In genomic region chr2:146516894-146517293, GRCm38 (mm10) we compare ENCODE assay signal across 21 mouse cellular contexts. TPM values are rescaled to one million over a fixed set of nuclear protein-coding genes. Genes with fewer than 3 reads are reported as not detected.
A peak's percentile ranks its signal among the peaks of the same experiment; 100 is the strongest.
DNase-seq lines count a peak whose midpoint lies in the region; ATAC-seq lines count a peak whose summit lies in the region.
"Had no signal": no experiment of that assay in that cellular context is flagged by ENCODE, and none has a peak within 500 bp of the region (broad histone marks: within the 10 kb centered on the region; RNA-seq: fewer than 3 reads in every experiment).

No protein-coding gene starts in this region.

- peak; percentile 83 for ATAC-seq in common myeloid progenitor, adult 5-6 weeks (replicated peaks; ENCODE audit: low read depth, poor library complexity, severe bottlenecking)
- no peak for ATAC-seq in midbrain, embryonic 11.5 days (ENCODE audit: low FRiP score)
- ATAC-seq: forebrain, embryonic 13.5 days; intestine, embryonic 15.5 days; liver, embryonic 12.5 days had no signal

- no peak overlapping the region for H3K4me3 ChIP-seq in macrophage (ENCODE audit: inconsistent target)
- no peak overlapping the region for H3K4me3 ChIP-seq in midbrain, embryonic 11.5 days (ENCODE audit: low read depth, low read length)
- H3K4me3 ChIP-seq: forebrain, embryonic 13.5 days; hindbrain, embryonic 13.5 days; intestine, embryonic 15.5 days; kidney, embryonic 15.5 days; limb, embryonic 12.5 days; liver, embryonic 12.5 days had no signal

- H3K9ac ChIP-seq in midbrain, embryonic 11.5 days (ENCODE audit: low read length): no peak overlapping the region
- H3K9ac ChIP-seq: forebrain, embryonic 13.5 days; hindbrain, embryonic 13.5 days; intestine, embryonic 15.5 days; kidney, embryonic 15.5 days; limb, embryonic 12.5 days; liver, embryonic 12.5 days; lung, embryonic 14.5 days had no signal

- no peak overlapping the region for H3K4me2 ChIP-seq in midbrain, embryonic 11.5 days
- H3K4me2 ChIP-seq: forebrain, embryonic 13.5 days; heart, embryonic 11.5 days; hindbrain, embryonic 13.5 days; intestine, embryonic 15.5 days; kidney, embryonic 15.5 days; limb, embryonic 12.5 days; liver, embryonic 12.5 days; lung, embryonic 14.5 days had no signal

- no peaks in the 10 kb centered on the region for H3K79me2 ChIP-seq in macrophage (ENCODE audit: inconsistent target)

- 47% methylated on average over 2 of the region's 2 CpGs for WGBS in macrophage (ENCODE audit: missing documents)
- WGBS in midbrain, embryonic 11.5 days: 87% methylated on average over 2 of the region's 2 CpGs

- H3K4me1 ChIP-seq in midbrain, embryonic 11.5 days (ENCODE audit: control insufficient read depth, insufficient read depth, low read length): no peaks in the 10 kb centered on the region
- H3K4me1 ChIP-seq: forebrain, embryonic 13.5 days; hindbrain, embryonic 13.5 days; limb, embryonic 12.5 days had no signal

- no peaks in the 10 kb centered on the region for H3K9me3 ChIP-seq in midbrain, embryonic 11.5 days (ENCODE audit: control insufficient read depth, low read length)
- H3K9me3 ChIP-seq: forebrain, embryonic 13.5 days; hindbrain, embryonic 13.5 days; intestine, embryonic 15.5 days; kidney, embryonic 15.5 days; limb, embryonic 12.5 days; liver, embryonic 12.5 days had no signal

- H3K36me3 ChIP-seq in macrophage (ENCODE audit: inconsistent target): no peaks in the 10 kb centered on the region
- H3K36me3 ChIP-seq in midbrain, embryonic 11.5 days (ENCODE audit: control insufficient read depth, insufficient read depth, low read length): no peaks in the 10 kb centered on the region
- H3K36me3 ChIP-seq: hindbrain, embryonic 13.5 days; intestine, embryonic 15.5 days; kidney, embryonic 15.5 days; limb, embryonic 12.5 days; liver, embryonic 12.5 days had no signal

- H3K27me3 ChIP-seq in midbrain, embryonic 11.5 days (ENCODE audit: control insufficient read depth, insufficient read depth, low read length): no peaks in the 10 kb centered on the region
- H3K27me3 ChIP-seq: forebrain, embryonic 13.5 days; hindbrain, embryonic 13.5 days; intestine, embryonic 15.5 days; kidney, embryonic 15.5 days; limb, embryonic 12.5 days; liver, embryonic 12.5 days had no signal

- peak overlapping the region; percentile 66 for H3K27ac ChIP-seq in macrophage
- H3K27ac ChIP-seq in midbrain, embryonic 11.5 days (ENCODE audit: low read depth, low read length): no peak overlapping the region
- H3K27ac ChIP-seq: forebrain, embryonic 13.5 days; hindbrain, embryonic 13.5 days; intestine, embryonic 15.5 days; kidney, embryonic 15.5 days; limb, embryonic 12.5 days; liver, embryonic 12.5 days had no signal

- peak; percentile 61 for DNase-seq in lung, postnatal 36 days
- DNase-seq in lung, postnatal 10 days: no peak
- DNase-seq in urinary bladder, adult 18-20 months (ENCODE audit: low spot score in 2 of 2): no peak
- no peak for DNase-seq in midbrain, embryonic 11.5 days (ENCODE audit: low spot score, missing footprints)
- no peak for DNase-seq in cerebellum, postnatal 4 days (ENCODE audit: low spot score in 2 of 2)
- DNase-seq: adrenal gland, postnatal 14 days; cerebellum, adult 2 months; gastrocnemius, postnatal 25 days; heart, postnatal 10 days; lung, embryonic 14.5 days; right cerebral cortex, adult 18-20 months; thymus, postnatal 36 days had no signal

RNA-seq across cellular contexts. Expression of gene Ralgapa2, which starts 4.8 kb away (rescaled TPM):
- 24.2 and 28.2 TPM in 2 replicates for total RNA-seq in common myeloid progenitor, adult 5-6 weeks (2017)
- total RNA-seq in macrophage (2018; cell fraction: chromatin; rRNA removed): 100 to 1,000 TPM; 123 to 838 (median 267) TPM
- total RNA-seq in macrophage (2018; cell fraction: cytosol; rRNA removed): 10 to 100 TPM in 17 of 26 experiments, 1 to 10 TPM in 9; 5.9 to 25.4 (median 14.5) TPM
- 100 to 1,000 TPM in 13 of 26 experiments, 10 to 100 TPM in 13; 36.4 to 362 (median 111) TPM for total RNA-seq in macrophage (2018; cell fraction: nucleus; rRNA removed)
- polyA plus RNA-seq in macrophage (2018): 9.7 to 13.8 TPM (median 10.5 TPM) in 3 replicates
- 9.0 and 9.7 TPM in 2 replicates for polyA plus RNA-seq in midbrain, embryonic 11.5 days (2014; fragmentation: Nextera tagmentation; extraction: Ambion mirVana)
